Mouse (Mus musculus): ENCODE results near the gene Lct. TPM values are rescaled to one million over a fixed set of nuclear protein-coding genes. Genes with fewer than 3 reads are reported as not detected.
"Not testable (repeated sequence)": the region's sequence is repeated elsewhere in the genome, so short reads cannot be mapped to it uniquely, and the experiment has no call there.

The Lct gene
- polyA plus RNA-seq, 1 experiment from 2014 or later = 0.09 TPM

- ATAC-seq = no peak
- Histone ChIP-seq H3K9me3 (ENCODE audit: control insufficient read depth, low read length) (no peaks in the 10 kb centered on the region), H3K4me1 (replicated peaks; ENCODE audit: control insufficient read depth, insufficient read depth, low read length) (peaks cover 17% of the 10 kb centered on the region), H3K27ac (ENCODE audit: low read length) (no peak overlapping the region), H3K9ac (replicated peaks; ENCODE audit: low read depth, low read length) (no peak overlapping the region), H3K4me3 (replicated peaks; ENCODE audit: low read length) (no peak overlapping the region; the same call in 1 of the 2 replicates), H3K27me3 (replicated peaks; ENCODE audit: control insufficient read depth, insufficient read depth, low read length) (no peaks in the 10 kb centered on the region), H3K36me3 (ENCODE audit: control insufficient read depth, insufficient read depth) (peaks cover 10% of the 10 kb centered on the region), H3K4me2 (ENCODE audit: low read length) (peak overlapping the region; percentile 79)
- 54% methylated on average over 3 of the region's 3 CpGs for WGBS
Observed at GRCm38 (mm10) chr1:128357452-128357851, 29.3 kb upstream of the Lct start.

GRCm38 (mm10) chr1:128353092-128353491 is 25.0 kb upstream of the Lct start:
- no peak overlapping the region for H3K4me3 ChIP-seq (replicated peaks; ENCODE audit: low read length)
- no peak overlapping the region for H3K4me2 ChIP-seq (ENCODE audit: low read length)
- no peaks in the 10 kb centered on the region for H3K9me3 ChIP-seq (ENCODE audit: control insufficient read depth, low read length)
- H3K36me3 ChIP-seq (ENCODE audit: control insufficient read depth, insufficient read depth) = peaks cover 9% of the 10 kb centered on the region; the same call in 1 of the 2 replicates
- no peak for ATAC-seq
- H3K9ac ChIP-seq (replicated peaks; ENCODE audit: low read depth, low read length) = no peak overlapping the region
- H3K27me3 ChIP-seq (replicated peaks; ENCODE audit: control insufficient read depth, insufficient read depth, low read length) = no peaks in the 10 kb centered on the region
- H3K27ac ChIP-seq (ENCODE audit: low read length) = no peak overlapping the region
- H3K4me1 ChIP-seq (replicated peaks; ENCODE audit: control insufficient read depth, insufficient read depth, low read length) = peaks cover 3% of the 10 kb centered on the region
- 92% methylated on average over 3 of the region's 3 CpGs for WGBS

GRCm38 (mm10) chr1:128344232-128344631 is 16.1 kb upstream of the Lct start:
- Histone ChIP-seq H3K9ac (replicated peaks; ENCODE audit: low read depth, low read length) (no peak overlapping the region), H3K9me3 (ENCODE audit: control insufficient read depth, low read length) (no peaks in the 10 kb centered on the region), H3K4me1 (replicated peaks; ENCODE audit: control insufficient read depth, insufficient read depth, low read length) (no peaks in the 10 kb centered on the region), H3K27ac (ENCODE audit: low read length) (no peak overlapping the region), H3K27me3 (replicated peaks; ENCODE audit: control insufficient read depth, insufficient read depth, low read length) (no peaks in the 10 kb centered on the region), H3K4me2 (ENCODE audit: low read length) (no peak overlapping the region), H3K36me3 (ENCODE audit: control insufficient read depth, insufficient read depth) (peaks cover 3% of the 10 kb centered on the region; the same call in 1 of the 2 replicates), H3K4me3 (replicated peaks; ENCODE audit: low read length) (no peak overlapping the region)
- ATAC-seq = no peak
- 21% methylated on average over 10 of the region's 10 CpGs for WGBS

- Histone ChIP-seq H3K4me1 (replicated peaks; ENCODE audit: control insufficient read depth, insufficient read depth, low read length) (no peaks in the 10 kb centered on the region), H3K9ac (replicated peaks; ENCODE audit: low read depth, low read length) (no peak overlapping the region), H3K4me3 (replicated peaks; ENCODE audit: low read length) (no peak overlapping the region), H3K36me3 (ENCODE audit: control insufficient read depth, insufficient read depth) (peaks cover 21% of the 10 kb centered on the region), H3K9me3 (ENCODE audit: control insufficient read depth, low read length) (no peaks in the 10 kb centered on the region), H3K27ac (ENCODE audit: low read length) (no peak overlapping the region), H3K4me2 (ENCODE audit: low read length) (no peak overlapping the region), H3K27me3 (replicated peaks; ENCODE audit: control insufficient read depth, insufficient read depth, low read length) (no peaks in the 10 kb centered on the region)
- ATAC-seq = no peak
- 94% methylated on average over 13 of the region's 13 CpGs for WGBS
Observed at GRCm38 (mm10) chr1:128337708-128338320, 9.7 kb upstream of the Lct start.

GRCm38 (mm10) chr1:128330313-128330712 is 2.2 kb upstream of the Lct start:
- H3K36me3 ChIP-seq (ENCODE audit: control insufficient read depth, insufficient read depth) = peaks cover 9% of the 10 kb centered on the region
- no peak overlapping the region for H3K27ac ChIP-seq (ENCODE audit: low read length)
- H3K4me2 ChIP-seq (ENCODE audit: low read length) = no peak overlapping the region
- H3K9ac ChIP-seq (replicated peaks; ENCODE audit: low read depth, low read length) = no peak overlapping the region
- no peaks in the 10 kb centered on the region for H3K9me3 ChIP-seq (ENCODE audit: control insufficient read depth, low read length)
- no peak overlapping the region for H3K4me3 ChIP-seq (replicated peaks; ENCODE audit: low read length)
- H3K4me1 ChIP-seq (replicated peaks; ENCODE audit: control insufficient read depth, insufficient read depth, low read length) = no peaks in the 10 kb centered on the region
- no peaks in the 10 kb centered on the region for H3K27me3 ChIP-seq (replicated peaks; ENCODE audit: control insufficient read depth, insufficient read depth, low read length)
- ATAC-seq = no peak
- WGBS = 97% methylated on average over 1 of the region's 1 CpGs

- WGBS = 94% methylated on average over 1 of the region's 1 CpGs
- ATAC-seq = no peak
Observed at GRCm38 (mm10) chr1:128327165-128327564, 953 bp downstream of the Lct start.

GRCm38 (mm10) chr1:128324776-128325175 is 3.3 kb downstream of the Lct start:
- no peaks in the 10 kb centered on the region for H3K36me3 ChIP-seq (ENCODE audit: control insufficient read depth, insufficient read depth)
- no peak overlapping the region for H3K27ac ChIP-seq (ENCODE audit: low read length)
- no peak overlapping the region for H3K4me3 ChIP-seq (replicated peaks; ENCODE audit: low read length)
- H3K9me3 ChIP-seq (ENCODE audit: control insufficient read depth, low read length) = no peaks in the 10 kb centered on the region
- WGBS = 72% methylated on average over 2 of the region's 2 CpGs
- H3K4me1 ChIP-seq (replicated peaks; ENCODE audit: control insufficient read depth, insufficient read depth, low read length) = no peaks in the 10 kb centered on the region
- no peak overlapping the region for H3K4me2 ChIP-seq (ENCODE audit: low read length)
- no peak overlapping the region for H3K9ac ChIP-seq (replicated peaks; ENCODE audit: low read depth, low read length)
- no peaks in the 10 kb centered on the region for H3K27me3 ChIP-seq (replicated peaks; ENCODE audit: control insufficient read depth, insufficient read depth, low read length)
- ATAC-seq = peak; percentile 72

More at GRCm38 (mm10) chr1:128327165-128327564, 953 bp downstream of the Lct start:
- Histone ChIP-seq H3K4me2 (ENCODE audit: low read length) (no peak overlapping the region), H3K9me3 (ENCODE audit: control insufficient read depth, low read length) (no peaks in the 10 kb centered on the region), H3K27ac (ENCODE audit: low read length) (no peak overlapping the region), H3K4me3 (replicated peaks; ENCODE audit: low read length) (no peak overlapping the region), H3K27me3 (replicated peaks; ENCODE audit: control insufficient read depth, insufficient read depth, low read length) (no peaks in the 10 kb centered on the region), H3K4me1 (replicated peaks; ENCODE audit: control insufficient read depth, insufficient read depth, low read length) (no peaks in the 10 kb centered on the region), H3K36me3 (ENCODE audit: control insufficient read depth, insufficient read depth) (no peaks in the 10 kb centered on the region), H3K9ac (replicated peaks; ENCODE audit: low read depth, low read length) (no peak overlapping the region)

GRCm38 (mm10) chr1:128323026-128323643 is 5.0 kb downstream of the Lct start:
- no peak for ATAC-seq
- Histone ChIP-seq H3K9ac (replicated peaks; ENCODE audit: low read depth, low read length) (no peak overlapping the region), H3K36me3 (ENCODE audit: control insufficient read depth, insufficient read depth) (no peaks in the 10 kb centered on the region), H3K4me3 (replicated peaks; ENCODE audit: low read length) (no peak overlapping the region), H3K4me2 (ENCODE audit: low read length) (no peak overlapping the region), H3K9me3 (ENCODE audit: control insufficient read depth, low read length) (no peaks in the 10 kb centered on the region), H3K27ac (ENCODE audit: low read length) (no peak overlapping the region), H3K27me3 (replicated peaks; ENCODE audit: control insufficient read depth, insufficient read depth, low read length) (no peaks in the 10 kb centered on the region), H3K4me1 (replicated peaks; ENCODE audit: control insufficient read depth, insufficient read depth, low read length) (no peaks in the 10 kb centered on the region)
- 96% methylated on average over 8 of the region's 8 CpGs for WGBS

GRCm38 (mm10) chr1:128319266-128319665 is 8.9 kb downstream of the Lct start:
- H3K36me3 ChIP-seq (ENCODE audit: control insufficient read depth, insufficient read depth); H3K4me1 ChIP-seq (replicated peaks; ENCODE audit: control insufficient read depth, insufficient read depth, low read length); H3K9ac ChIP-seq (replicated peaks; ENCODE audit: low read depth, low read length); H3K27ac ChIP-seq (ENCODE audit: low read length); H3K9me3 ChIP-seq (ENCODE audit: control insufficient read depth, low read length); H3K27me3 ChIP-seq (replicated peaks; ENCODE audit: control insufficient read depth, insufficient read depth, low read length); H3K4me3 ChIP-seq (replicated peaks; ENCODE audit: low read length); ATAC-seq; H3K4me2 ChIP-seq (ENCODE audit: low read length): not testable (repeated sequence)
- 83% methylated on average over 6 of the region's 6 CpGs for WGBS

All from forebrain, embryonic 16.5 days (tissue).